Mouse (Mus musculus) CH12.LX (cell line): Measurements from ENCODE around the gene Strada. TPM values are rescaled to one million over a fixed set of nuclear protein-coding genes. Genes with fewer than 3 reads are reported as not detected.

ENCODE experiments used
- DNase-seq: peaks from one replicate; pipeline ENCODE4 v3.0.0-alpha.2; 2013; ENCODE audit errors: extremely low read depth
- H3K27ac ChIP-seq: 2 replicates; pipeline ENCODE4 v1.5.1; 2012; ENCODE audit warnings: low read depth, mild to moderate bottlenecking, control low read depth, moderate library complexity; ENCODE audit not compliant: insufficient read depth
- H3K27me3 ChIP-seq: replicated peaks from 2 replicates; pipeline ENCODE3; 2012; ENCODE audit warnings: inconsistent platforms
- H3K36me3 ChIP-seq, 2 experiments: replicated peaks in 1 of 2; 2 replicates each; pipeline versions ENCODE3 to v1.6.1; 2012; ENCODE audit warnings: inconsistent platforms in 1 of 2, low read length in 1 of 2, mild to moderate bottlenecking in 1 of 2, mixed read lengths in 1 of 2, moderate library complexity in 1 of 2; ENCODE audit not compliant: control insufficient read depth in 1 of 2, insufficient read depth in 1 of 2
- H3K4me1 ChIP-seq, 2 experiments: 2 replicates each; pipeline ENCODE4 v1.6.1; 2012; ENCODE audit warnings: inconsistent platforms in 1 of 2, moderate library complexity in 1 of 2; ENCODE audit not compliant: insufficient read depth in 2 of 2, control insufficient read depth in 1 of 2
- H3K4me2 ChIP-seq: 2 replicates; pipeline ENCODE4 v1.6.1; 2012; ENCODE audit warnings: low read depth, mild to moderate bottlenecking, control low read depth; ENCODE audit not compliant: poor library complexity, insufficient read depth, severe bottlenecking
- H3K4me3 ChIP-seq, 3 experiments: fragments of 150-350 bp in 1 of 3; sonication (generic) in 1 of 3; replicated peaks in 1 of 3; 2 replicates each; pipeline versions ENCODE3 to v1.5.1; 2011 to 2012; ENCODE audit warnings: low read depth in 2 of 3, low read length in 2 of 3, mild to moderate bottlenecking in 2 of 3, moderate library complexity in 2 of 3, control low read depth in 1 of 3, improper control_type of control experiment in 1 of 3, inconsistent platforms in 1 of 3, mixed read lengths in 1 of 3; ENCODE audit not compliant: poor library complexity in 1 of 3
- H3K79me2 ChIP-seq: replicated peaks from 2 replicates; pipeline ENCODE4 v1.6.1; 2012; ENCODE audit warnings: mild to moderate bottlenecking, moderate library complexity; ENCODE audit not compliant: control insufficient read depth, poor library complexity, insufficient read depth, severe bottlenecking; ENCODE audit errors: extremely low read depth
- H3K9ac ChIP-seq: 2 replicates; pipeline ENCODE4 v1.6.1; 2012; ENCODE audit warnings: low read depth, mild to moderate bottlenecking, control low read depth, moderate library complexity; ENCODE audit not compliant: insufficient read depth
- H3K9me3 ChIP-seq: replicated peaks from 2 replicates; pipeline ENCODE3; 2012; ENCODE audit warnings: low read length, inconsistent platforms, mixed read lengths
- CHD1 ChIP-seq: IDR thresholded peaks from 2 replicates; pipeline ENCODE4 v1.6.1; 2012; ENCODE audit warnings: low read depth, low read length, improper control_type of control experiment, inconsistent platforms
- CTCF ChIP-seq, 2 experiments: IDR thresholded peaks in 1 of 2; conservative IDR thresholded peaks in 1 of 2; 2 replicates each; pipeline ENCODE4 v1.5.1; 2011 to 2012; ENCODE audit warnings: low read depth in 2 of 2, low read length in 2 of 2, improper control_type of control experiment in 1 of 2, inconsistent platforms in 1 of 2, mild to moderate bottlenecking in 1 of 2, moderate library complexity in 1 of 2
- ELF1 ChIP-seq: IDR thresholded peaks from 2 replicates; pipeline ENCODE4 v1.6.1; 2014; ENCODE audit warnings: low read depth, mild to moderate bottlenecking, inconsistent platforms, low read length, improper control_type of control experiment
- ETS1 ChIP-seq: conservative IDR thresholded peaks from 2 replicates; pipeline ENCODE4 v1.6.1; 2012; ENCODE audit warnings: low read depth, mild to moderate bottlenecking, inconsistent platforms, low read length, improper control_type of control experiment, moderate library complexity
- GABPA ChIP-seq: IDR thresholded peaks from 2 replicates; pipeline ENCODE4 v1.6.1; 2012; ENCODE audit warnings: low read depth, low read length, improper control_type of control experiment, inconsistent platforms; ENCODE audit not compliant: insufficient replicate concordance
- IRF4 ChIP-seq: IDR thresholded peaks from 2 replicates; pipeline ENCODE4 v1.6.1; 2014; ENCODE audit warnings: low read depth, mild to moderate bottlenecking, inconsistent platforms, low read length, improper control_type of control experiment
- JUN ChIP-seq: IDR thresholded peaks from 2 replicates; pipeline ENCODE4 v1.6.1; 2011; ENCODE audit warnings: low read depth, mild to moderate bottlenecking, low read length, improper control_type of control experiment, moderate library complexity; ENCODE audit not compliant: insufficient read depth
- KAT2A ChIP-seq: IDR thresholded peaks from 2 replicates; pipeline ENCODE4 v1.6.1; 2012; ENCODE audit warnings: low read length, improper control_type of control experiment, inconsistent platforms; ENCODE audit not compliant: insufficient replicate concordance
- MAX ChIP-seq: IDR thresholded peaks from 2 replicates; pipeline ENCODE4 v1.6.1; 2011; ENCODE audit warnings: low read length, improper control_type of control experiment
- MEF2A ChIP-seq: IDR thresholded peaks from 2 replicates; pipeline ENCODE4 v1.6.1; 2014; ENCODE audit warnings: low read depth, mild to moderate bottlenecking, inconsistent platforms, low read length, improper control_type of control experiment, borderline replicate concordance
- MXI1 ChIP-seq: IDR thresholded peaks from 2 replicates; pipeline ENCODE4 v1.6.1; 2011; ENCODE audit warnings: mild to moderate bottlenecking, low read depth, low read length, improper control_type of control experiment
- MYC ChIP-seq: IDR thresholded peaks from 2 replicates; pipeline ENCODE4 v1.6.1; 2011; ENCODE audit warnings: low read depth, mild to moderate bottlenecking, improper control_type of control experiment, low read length
- NRF1 ChIP-seq: IDR thresholded peaks from 2 replicates; pipeline ENCODE4 v1.6.1; 2014; ENCODE audit warnings: low read depth, mild to moderate bottlenecking, inconsistent platforms, low read length, improper control_type of control experiment, moderate library complexity
- POLR2A ChIP-seq: IDR thresholded peaks from 2 replicates; pipeline ENCODE4 v1.6.1; 2011; ENCODE audit warnings: low read depth, mild to moderate bottlenecking, improper control_type of control experiment, low read length
- RAD21 ChIP-seq: IDR thresholded peaks from 2 replicates; pipeline ENCODE4 v1.6.1; 2011; ENCODE audit warnings: low read depth, mild to moderate bottlenecking, low read length, improper control_type of control experiment, moderate library complexity
- RCOR1 ChIP-seq: conservative IDR thresholded peaks from 2 replicates; pipeline ENCODE4 v1.6.1; 2012; ENCODE audit warnings: low read depth, mild to moderate bottlenecking, inconsistent platforms, low read length, improper control_type of control experiment
- SMC3 ChIP-seq: IDR thresholded peaks from 2 replicates; pipeline ENCODE4 v1.6.1; 2011; ENCODE audit warnings: low read depth, low read length, improper control_type of control experiment
- TBP ChIP-seq: conservative IDR thresholded peaks from 2 replicates; pipeline ENCODE4 v1.6.1; 2011; ENCODE audit warnings: low read depth, low read length, improper control_type of control experiment
- TCF12 ChIP-seq: IDR thresholded peaks from 2 replicates; pipeline ENCODE4 v1.6.1; 2014; ENCODE audit warnings: low read depth, mild to moderate bottlenecking, inconsistent platforms, low read length, improper control_type of control experiment
- UBTF ChIP-seq: IDR thresholded peaks from 2 replicates; pipeline ENCODE4 v1.6.1; 2012; ENCODE audit warnings: low read depth, mild to moderate bottlenecking, inconsistent platforms, low read length, improper control_type of control experiment, moderate library complexity
- USF2 ChIP-seq: conservative IDR thresholded peaks from 2 replicates; pipeline ENCODE4 v1.6.1; 2011; ENCODE audit warnings: low read depth, low read length, improper control_type of control experiment
- ZMIZ1 ChIP-seq: IDR thresholded peaks from 2 replicates; pipeline ENCODE4 v1.6.1; 2012; ENCODE audit warnings: low read depth, mild to moderate bottlenecking, inconsistent platforms, low read length, improper control_type of control experiment
- ZNF384 ChIP-seq: IDR thresholded peaks from 2 replicates; pipeline ENCODE4 v1.6.1; 2012; ENCODE audit warnings: low read depth, low read length, improper control_type of control experiment, inconsistent platforms
- dilution Hi-C: fragments of 300-500 bp; cut with MboI; formaldehyde crosslinking; loops from 2 replicates; pipeline ENCODE4 v1.14.3; 2020; ENCODE audit warnings: low sequenced_read_pairs; ENCODE audit not compliant: extremely low pct_unique_long_range_greater_than_20kb, extremely low pct_ligation_motif_present
- in situ Hi-C: fragments of 300-500 bp; cut with MboI; formaldehyde crosslinking; loops from 3 replicates; pipeline ENCODE4 v1.14.3; 2019; ENCODE audit warnings: low sequenced_read_pairs, low pct_ligation_motif_present, low pct_unique_long_range_greater_than_20kb, mixed read lengths
- polyA plus RNA-seq: library from polyadenylated mRNA; unstranded; fragments of >175 nt; gene quantifications from 2 replicates; pipeline ENCODE4 v1.2.1, GENCODE M21; 2012; ENCODE audit warnings: low read depth; ENCODE audit not compliant: insufficient read length
- total RNA-seq, 2 experiments: library from RNA; depleted of rRNA; stranded (reverse); fragments of 300-350 nt in 1 of 2; fragments of >200 nt in 1 of 2; gene quantifications; 2 replicates each; pipeline ENCODE4 v1.2.3; 2012 to 2014

Strada gene
- total and polyA plus RNA-seq, 3 experiments: 36.8 to 51.7 (median 41.7) TPM

- Histone ChIP-seq H3K27me3 (no peaks in the 10 kb centered on the region), H3K9me3 (no peaks in the 10 kb centered on the region), H3K27ac (no peak overlapping the region), H3K36me3 (peaks cover 49 to 61% of the 10 kb centered on the region in 2 experiments), H3K4me3 (no peak overlapping the region)
- no peak for DNase-seq
- TF ChIP-seq TBP (no peak), MXI1 (no peak), KAT2A (no peak), TCF12 (no peak), RCOR1 (no peak), MYC (no peak), ETS1 (no peak), ELF1 (no peak), CHD1 (no peak), MEF2A (no peak), NRF1 (no peak)
- TF ChIP-seq, all 38 proteins: peak for 0
- Histone ChIP-seq H3K4me1 (peaks cover 8 to 38% of the 10 kb centered on the region in 2 experiments), H3K4me2 (no peak overlapping the region), H3K9ac (no peak overlapping the region), H3K79me2 (peaks cover 8% of the 10 kb centered on the region; the same call in 1 of the 2 replicates)
- in situ Hi-C loops: no loop called here
- dilution Hi-C loops: no loop called here
Observed at GRCm38 (mm10) chr11:106163546-106163945, 38.4 kb downstream of the Strada start.

- H3K4me1 ChIP-seq: peaks cover 14 to 40% of the 10 kb centered on the region in 2 experiments
- dilution Hi-C loops (no loop called here), in situ Hi-C loops (no loop called here)
- H3K4me3 ChIP-seq: no peak overlapping the region
- H3K36me3 ChIP-seq: peaks cover 51 to 63% of the 10 kb centered on the region in 2 experiments
- TF ChIP-seq CTCF (conservative IDR thresholded peaks at IDR 0.05 in 1 of 2, IDR thresholded peaks at IDR 0.05 in 1 of 2; ENCODE audit: low read depth in 2 of 2, low read length in 2 of 2) (no peak), MAX (no peak), MYC (no peak), GABPA (no peak), JUN (no peak), NRF1 (no peak), POLR2A (no peak), IRF4 (no peak), SMC3 (no peak), USF2 (no peak), RAD21 (no peak), ZMIZ1 (no peak), UBTF (no peak), ZNF384 (no peak)
- TF ChIP-seq, all 38 proteins: peak for 0
- peaks cover 21% of the 10 kb centered on the region for H3K79me2 ChIP-seq
- no peaks in the 10 kb centered on the region for H3K27me3 ChIP-seq
- H3K9ac ChIP-seq: no peak overlapping the region
- no peak overlapping the region for H3K4me2 ChIP-seq
- H3K27ac ChIP-seq: no peak overlapping the region
- no peak for DNase-seq
- H3K9me3 ChIP-seq: no peaks in the 10 kb centered on the region
Observed at GRCm38 (mm10) chr11:106162237-106162636, 39.7 kb downstream of the Strada start.
